Mouse (Mus musculus) adrenal gland (tissue): ENCODE measurements around the gene Epn3.

Experiments used
- intact Hi-C: fragments of 180-260 bp; cut with DNase I; formaldehyde crosslinking; loops from one replicate; pipeline ENCODE4 v1.15.1; 2025

The Epn3 gene

DNA sequence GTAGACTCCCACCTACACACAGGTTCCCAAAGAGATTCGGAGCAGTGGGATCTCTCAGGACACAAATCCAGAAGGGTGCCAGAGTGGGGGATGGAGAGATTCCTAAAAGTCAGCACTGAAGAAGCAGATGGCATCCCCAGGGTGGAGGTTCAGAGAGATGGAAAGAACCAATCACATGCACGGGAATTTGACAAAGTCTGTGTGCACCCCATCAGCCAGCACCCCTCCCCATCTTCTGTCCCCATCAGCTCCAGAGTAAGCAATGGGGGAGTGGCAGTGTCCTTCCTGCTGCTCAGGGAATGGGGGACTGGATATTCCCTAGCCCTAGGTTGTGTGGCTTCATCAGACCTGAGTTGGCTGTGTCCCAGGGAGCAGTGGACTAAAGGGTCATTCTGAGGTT, 739 bp downstream of the Epn3 start:
- intact Hi-C loops, result loop anchor here (5.0 kb wide), 1 partner anchor 38 kb away; no protein-coding TSS in a partner anchor

- intact Hi-C loops, result loop anchor here (5.0 kb wide), 1 partner anchor 39 kb away; no protein-coding TSS in a partner anchor
These were observed 1.4 kb downstream of the Epn3 start for GRCm38 (mm10) chr11:94498093-94498996.

DNA sequence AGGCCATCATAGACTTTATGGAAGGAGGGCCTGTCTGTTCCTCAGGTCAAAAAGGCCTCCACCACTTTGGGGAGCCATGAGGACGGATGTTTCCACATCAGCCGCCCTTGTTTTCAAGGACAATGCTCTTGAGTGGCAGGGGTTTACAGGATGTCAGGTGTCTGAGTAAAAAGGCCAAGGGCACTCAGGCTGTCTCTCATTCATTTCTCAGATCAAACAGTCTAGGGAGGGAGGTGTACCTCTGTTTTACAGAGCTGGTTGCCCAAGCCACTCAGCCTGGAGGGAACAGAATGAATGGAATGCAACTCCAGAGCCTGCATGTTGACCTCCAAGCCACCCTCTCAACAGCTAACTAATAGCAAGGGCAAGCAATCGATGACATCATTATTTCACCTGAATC, 4.4 kb downstream of the Epn3 start:
- intact Hi-C loops, result loop anchor here (5.0 kb wide), 1 partner anchor 42 kb away; no protein-coding TSS in a partner anchor

- intact Hi-C loops, result no loop called here
These were observed 8.1 kb downstream of the Epn3 start for GRCm38 (mm10) chr11:94491749-94492099.

- intact Hi-C loops, result no loop called here
These were observed 8.6 kb downstream of the Epn3 start for GRCm38 (mm10) chr11:94491035-94491748.

GRCm38 (mm10) chr11:94489745-94490144, 10.0 kb downstream of the Epn3 start:
- intact Hi-C loops, result loop anchor here (5.0 kb wide), 4 partner anchors 53 to 362 kb away; no protein-coding TSS in a partner anchor

DNA sequence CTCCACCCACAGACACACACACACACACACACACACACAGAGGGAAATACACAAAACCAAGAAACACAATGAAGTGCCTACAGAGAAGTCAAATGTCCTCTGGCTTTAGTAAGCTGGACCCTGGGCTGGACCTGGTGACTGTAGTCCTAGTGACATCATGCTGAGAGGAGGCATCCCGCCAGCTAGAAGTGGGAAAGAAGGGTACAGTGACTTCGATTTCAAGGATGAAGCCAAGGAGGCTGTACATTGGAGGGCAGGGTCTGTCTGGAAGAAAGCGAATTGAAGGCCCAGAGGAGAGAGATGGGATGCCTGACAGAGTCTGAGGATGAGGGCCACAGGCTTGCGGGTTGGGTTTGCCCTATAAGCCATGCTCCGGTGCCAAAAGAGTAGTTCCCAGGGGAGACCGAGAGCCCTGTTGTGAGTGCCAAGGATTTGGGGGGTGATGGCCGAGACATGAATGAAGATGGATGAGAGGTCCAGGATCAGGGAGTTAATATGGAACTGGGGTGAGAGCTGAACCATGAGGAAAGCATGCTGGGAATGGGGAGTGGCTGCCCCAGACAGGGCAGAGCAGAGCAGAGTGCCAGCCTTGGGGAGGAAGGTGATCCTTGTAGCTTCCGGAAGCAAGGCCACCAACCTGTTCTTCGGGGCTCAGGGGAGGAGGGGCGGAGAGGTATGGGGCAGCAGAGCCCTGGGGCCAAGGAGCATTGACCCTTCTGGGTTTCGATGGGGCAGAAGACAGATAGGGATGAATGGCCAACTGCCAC, 10.8 kb downstream of the Epn3 start:
- intact Hi-C loops, result loop anchor here (5.0 kb wide), 4 partner anchors 53 to 362 kb away; no protein-coding TSS in a partner anchor

DNA sequence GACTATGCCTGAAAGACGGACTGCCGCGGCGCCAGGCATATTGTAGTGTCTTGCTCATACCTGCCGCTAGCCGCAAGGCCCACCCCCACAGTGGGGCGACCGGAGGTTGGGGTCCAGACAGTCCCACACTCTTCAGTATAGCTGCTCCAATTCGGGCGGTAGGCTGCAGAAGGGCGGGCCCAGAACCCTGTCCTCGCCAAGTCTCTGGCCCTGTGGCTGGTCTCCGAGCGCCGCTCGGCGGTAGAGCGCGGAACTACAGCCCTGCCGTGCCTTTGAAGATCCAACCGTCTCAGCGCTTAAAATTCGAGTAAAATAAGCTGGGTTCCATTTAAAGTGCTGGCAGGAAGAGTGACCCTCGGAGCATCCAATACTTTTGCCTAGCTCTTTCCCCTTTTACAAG, 13.8 kb downstream of the Epn3 start, which contains the start of gene Spata20:
Gene Spata20 (minus strand): TSS at position 179 of the 400 bp plus-strand sequence.
- intact Hi-C loops, result loop anchor here (2.0 to 5.0 kb wide), 5 partner anchors 56 to 359 kb away; no protein-coding TSS in a partner anchor

GRCm38 (mm10) chr11:94485223-94485622, 14.6 kb downstream of the Epn3 start:
- intact Hi-C loops, result loop anchor here (5.0 kb wide), 4 partner anchors 57 to 358 kb away; no protein-coding TSS in a partner anchor

DNA sequence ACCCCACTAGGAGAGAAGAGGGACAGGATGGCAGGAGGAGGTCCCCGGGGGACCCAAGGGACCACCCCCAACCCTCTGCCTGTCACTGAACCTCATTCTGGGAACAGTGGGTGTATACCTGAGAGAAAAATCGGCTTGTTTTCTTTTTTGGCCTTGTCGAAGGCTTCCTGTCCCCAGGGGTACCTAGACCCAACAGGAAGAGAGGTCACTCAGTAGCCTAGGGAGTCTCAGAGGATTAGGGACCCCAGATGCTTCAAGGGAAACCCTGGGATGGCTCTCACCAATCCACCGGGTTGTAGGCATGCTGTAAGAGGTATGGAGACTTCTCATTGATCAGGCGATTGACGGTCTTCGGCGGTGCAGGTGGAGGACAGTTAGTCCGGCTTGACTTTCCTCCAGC, 15.1 kb downstream of the Epn3 start:
- intact Hi-C loops, result loop anchor here (5.0 kb wide), 4 partner anchors 58 to 357 kb away; no protein-coding TSS in a partner anchor

- intact Hi-C loops, result no loop called here
These were observed 15.9 kb downstream of the Epn3 start for GRCm38 (mm10) chr11:94483921-94484320.

DNA sequence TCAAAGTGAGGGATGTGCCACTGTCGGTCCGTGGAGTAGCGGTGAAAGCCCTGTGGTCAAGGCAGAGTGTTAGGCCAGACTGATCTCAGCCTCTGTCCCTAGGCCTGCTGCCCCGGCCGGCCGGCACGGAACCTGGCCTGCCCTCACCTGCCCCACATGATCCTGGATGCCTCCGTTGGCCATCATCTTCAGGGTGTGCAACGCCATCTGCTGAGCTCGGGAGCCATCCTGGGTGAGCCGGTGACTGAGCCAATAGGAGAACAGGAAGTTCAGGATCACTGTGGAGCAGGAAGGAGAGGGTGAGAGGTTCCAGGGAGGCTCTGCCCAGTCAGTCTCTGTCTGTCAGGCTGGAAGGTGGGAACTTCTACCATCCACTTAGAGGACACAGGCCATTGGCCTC, 16.3 kb downstream of the Epn3 start:
- intact Hi-C loops, result no loop called here

DNA sequence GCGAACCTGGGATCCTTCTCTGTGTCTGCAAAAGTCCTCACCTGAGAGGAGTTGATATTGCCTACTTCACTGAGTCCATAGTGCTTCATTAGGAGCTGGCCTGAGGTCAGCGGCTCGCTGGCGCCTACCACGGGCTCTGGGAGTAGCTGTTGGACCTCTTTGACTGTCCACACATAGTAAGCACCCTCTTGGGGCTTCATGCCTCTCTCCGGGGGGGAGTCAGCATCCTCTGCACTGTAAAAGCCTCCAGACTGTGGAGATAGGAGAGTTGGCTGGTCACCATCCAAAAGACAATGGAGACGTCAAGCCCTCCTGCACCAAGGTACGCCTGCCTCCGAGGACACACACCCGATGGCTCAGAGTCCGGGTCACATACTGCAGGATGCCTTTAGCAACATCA, 17.0 kb downstream of the Epn3 start:
- intact Hi-C loops, result no loop called here

GRCm38 (mm10) chr11:94481963-94482362, 17.8 kb downstream of the Epn3 start:
- intact Hi-C loops, result no loop called here

GRCm38 (mm10) chr11:94480382-94480781, 19.4 kb downstream of the Epn3 start:
- intact Hi-C loops, result no loop called here

DNA sequence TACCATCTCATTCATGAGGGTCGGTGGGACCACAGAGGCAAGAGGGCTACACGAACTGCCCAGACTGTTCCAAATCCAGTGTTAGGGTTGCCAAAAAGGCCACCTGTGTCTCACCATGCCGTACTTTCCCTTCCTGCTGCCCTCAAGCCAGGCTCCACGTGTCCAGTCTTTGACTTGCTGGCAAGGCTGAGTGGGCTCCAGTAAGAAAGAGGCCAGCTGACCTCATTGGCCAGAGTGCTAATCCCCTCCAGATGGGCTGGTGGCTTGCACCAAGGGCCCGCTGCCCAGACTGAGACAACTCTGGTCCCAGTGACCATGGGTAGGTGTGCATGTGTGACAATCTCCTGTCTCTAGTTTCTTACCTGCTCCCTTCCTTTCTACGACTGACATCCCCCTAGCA, 22.1 kb downstream of the Epn3 start:
- intact Hi-C loops, result no loop called here

GRCm38 (mm10) chr11:94475722-94476121, 24.1 kb downstream of the Epn3 start:
- intact Hi-C loops, result no loop called here

DNA sequence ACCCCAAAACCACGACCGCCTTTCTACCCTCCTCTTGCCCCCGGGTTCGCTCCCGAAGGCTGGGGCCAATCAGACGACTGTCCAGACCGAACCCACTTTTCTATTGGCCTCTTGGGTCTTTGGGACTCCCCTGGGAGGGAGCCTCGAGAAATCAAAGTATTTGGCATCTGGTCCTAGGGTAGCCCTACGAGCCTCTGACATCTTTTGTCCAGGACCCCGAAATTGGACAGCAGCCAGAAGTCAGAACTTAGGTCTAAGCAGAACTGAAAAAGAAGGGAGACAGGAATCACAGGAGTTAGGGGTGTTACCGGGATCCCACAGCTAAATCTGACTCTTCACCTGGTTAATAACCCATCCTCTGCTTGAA, 25.2 kb downstream of the Epn3 start:
- intact Hi-C loops, result no loop called here

GRCm38 (mm10) chr11:94473707-94474543, 25.8 kb downstream of the Epn3 start, which contains the start of gene Cacna1g:
Gene Cacna1g (minus strand): TSS chr11:94474198.
- intact Hi-C loops, result no loop called here
